Mouse (Mus musculus): ENCODE results near the gene Hapln4. TPM values are rescaled to one million over a fixed set of nuclear protein-coding genes. Genes with fewer than 3 reads are reported as not detected.

Hapln4 gene
- polyA plus RNA-seq, 1 experiment from 2014 or later, result 0.84 TPM

- peak overlapping the region; percentile 32 for H3K9ac ChIP-seq (replicated peaks; ENCODE audit: low read depth, low read length)
- no peaks in the 10 kb centered on the region for H3K36me3 ChIP-seq (ENCODE audit: control insufficient read depth, insufficient read depth, low read length)
- H3K4me1 ChIP-seq (ENCODE audit: control insufficient read depth, insufficient read depth, low read length), result peaks cover 25% of the 10 kb centered on the region
- H3K4me2 ChIP-seq (ENCODE audit: low read depth, low read length), result peak overlapping the region; percentile 75
- peak overlapping the region; percentile 38 for H3K4me3 ChIP-seq (ENCODE audit: low read depth, low read length)
- 4% methylated on average over 56 of the region's 56 CpGs for WGBS
- no peaks in the 10 kb centered on the region for H3K9me3 ChIP-seq (ENCODE audit: control insufficient read depth, low read length)
- H3K27ac ChIP-seq (ENCODE audit: low read depth, low read length), result no peak overlapping the region
- ATAC-seq (ENCODE audit: low read depth), result peak; percentile 67
- H3K27me3 ChIP-seq (ENCODE audit: control insufficient read depth, insufficient read depth, low read length), result peaks cover 52% of the 10 kb centered on the region
Measured at GRCm38 (mm10) chr8:70087836-70088650, 4.8 kb downstream of the Hapln4 start.

GRCm38 (mm10) chr8:70089296-70089960, 6.2 kb downstream of the Hapln4 start:
- H3K9ac ChIP-seq (replicated peaks; ENCODE audit: low read depth, low read length), result no peak overlapping the region
- H3K4me1 ChIP-seq (ENCODE audit: control insufficient read depth, insufficient read depth, low read length), result peaks cover 17% of the 10 kb centered on the region
- H3K27ac ChIP-seq (ENCODE audit: low read depth, low read length), result 0 out of 2 replicates have a peak overlapping the region, but pooled peaks have one; percentile 16
- H3K4me3 ChIP-seq (ENCODE audit: low read depth, low read length), result no peak overlapping the region
- no peak overlapping the region for H3K4me2 ChIP-seq (ENCODE audit: low read depth, low read length)
- H3K27me3 ChIP-seq (ENCODE audit: control insufficient read depth, insufficient read depth, low read length), result peaks cover 43% of the 10 kb centered on the region
- H3K9me3 ChIP-seq (ENCODE audit: control insufficient read depth, low read length), result no peaks in the 10 kb centered on the region
- peaks cover 4% of the 10 kb centered on the region; the same call in 1 of the 2 replicates for H3K36me3 ChIP-seq (ENCODE audit: control insufficient read depth, insufficient read depth, low read length)
- peak; percentile 5; the same call in 1 of the 2 replicates for ATAC-seq (ENCODE audit: low read depth)
- WGBS, result 41% methylated on average over 9 of the region's 9 CpGs

- WGBS, result 67% methylated on average over 8 of the region's 8 CpGs
- H3K27me3 ChIP-seq (ENCODE audit: control insufficient read depth, insufficient read depth, low read length), result peaks cover 15% of the 10 kb centered on the region
- H3K4me1 ChIP-seq (ENCODE audit: control insufficient read depth, insufficient read depth, low read length), result peaks cover 13% of the 10 kb centered on the region
- peaks cover 36% of the 10 kb centered on the region for H3K36me3 ChIP-seq (ENCODE audit: control insufficient read depth, insufficient read depth, low read length)
- no peak overlapping the region for H3K4me3 ChIP-seq (ENCODE audit: low read depth, low read length)
- H3K9me3 ChIP-seq (ENCODE audit: control insufficient read depth, low read length), result no peaks in the 10 kb centered on the region
- no peak overlapping the region for H3K4me2 ChIP-seq (ENCODE audit: low read depth, low read length)
- no peak for ATAC-seq (ENCODE audit: low read depth)
- H3K9ac ChIP-seq (replicated peaks; ENCODE audit: low read depth, low read length), result no peak overlapping the region
- H3K27ac ChIP-seq (ENCODE audit: low read depth, low read length), result no peak overlapping the region
Measured at GRCm38 (mm10) chr8:70092786-70093185, 9.5 kb downstream of the Hapln4 start.

GRCm38 (mm10) chr8:70099276-70099675, 16.0 kb downstream of the Hapln4 start:
- H3K36me3 ChIP-seq (ENCODE audit: control insufficient read depth, insufficient read depth, low read length), result peaks cover 77% of the 10 kb centered on the region
- H3K9ac ChIP-seq (replicated peaks; ENCODE audit: low read depth, low read length), result no peak overlapping the region
- no peak overlapping the region for H3K4me2 ChIP-seq (ENCODE audit: low read depth, low read length)
- no peak for ATAC-seq (ENCODE audit: low read depth)
- no peak overlapping the region for H3K27ac ChIP-seq (ENCODE audit: low read depth, low read length)
- H3K9me3 ChIP-seq (ENCODE audit: control insufficient read depth, low read length), result no peaks in the 10 kb centered on the region
- H3K4me3 ChIP-seq (ENCODE audit: low read depth, low read length), result no peak overlapping the region
- no peaks in the 10 kb centered on the region for H3K4me1 ChIP-seq (ENCODE audit: control insufficient read depth, insufficient read depth, low read length)
- no peaks in the 10 kb centered on the region for H3K27me3 ChIP-seq (ENCODE audit: control insufficient read depth, insufficient read depth, low read length)
- 77% methylated on average over 8 of the region's 8 CpGs for WGBS

- Histone ChIP-seq H3K36me3 (ENCODE audit: control insufficient read depth, insufficient read depth, low read length) (peaks cover 72% of the 10 kb centered on the region), H3K4me2 (ENCODE audit: low read depth, low read length) (no peak overlapping the region), H3K9ac (replicated peaks; ENCODE audit: low read depth, low read length) (no peak overlapping the region), H3K4me3 (ENCODE audit: low read depth, low read length) (no peak overlapping the region), H3K9me3 (ENCODE audit: control insufficient read depth, low read length) (no peaks in the 10 kb centered on the region), H3K27me3 (ENCODE audit: control insufficient read depth, insufficient read depth, low read length) (no peaks in the 10 kb centered on the region), H3K27ac (ENCODE audit: low read depth, low read length) (no peak overlapping the region), H3K4me1 (ENCODE audit: control insufficient read depth, insufficient read depth, low read length) (no peaks in the 10 kb centered on the region)
- WGBS, result 92% methylated on average over 8 of the region's 8 CpGs
- ATAC-seq (ENCODE audit: low read depth), result no peak
Measured at GRCm38 (mm10) chr8:70100241-70100640, 17.0 kb downstream of the Hapln4 start.

- peak; percentile 67; the same call in 1 of the 2 replicates for ATAC-seq (ENCODE audit: low read depth)
- 14% methylated on average over 6 of the region's 6 CpGs for WGBS
- no peaks in the 10 kb centered on the region for H3K27me3 ChIP-seq (ENCODE audit: control insufficient read depth, insufficient read depth, low read length)
- H3K9me3 ChIP-seq (ENCODE audit: control insufficient read depth, low read length), result no peaks in the 10 kb centered on the region
- no peak overlapping the region for H3K27ac ChIP-seq (ENCODE audit: low read depth, low read length)
- H3K36me3 ChIP-seq (ENCODE audit: control insufficient read depth, insufficient read depth, low read length), result peaks cover 76% of the 10 kb centered on the region
- no peak overlapping the region for H3K4me2 ChIP-seq (ENCODE audit: low read depth, low read length)
- H3K4me1 ChIP-seq (ENCODE audit: control insufficient read depth, insufficient read depth, low read length), result no peaks in the 10 kb centered on the region
- H3K9ac ChIP-seq (replicated peaks; ENCODE audit: low read depth, low read length), result no peak overlapping the region
- no peak overlapping the region for H3K4me3 ChIP-seq (ENCODE audit: low read depth, low read length)
Measured at GRCm38 (mm10) chr8:70104506-70104905, 21.2 kb downstream of the Hapln4 start.

- H3K9me3 ChIP-seq (ENCODE audit: control insufficient read depth, low read length), result no peaks in the 10 kb centered on the region
- WGBS, result 84% methylated on average over 7 of the region's 7 CpGs
- no peak for ATAC-seq (ENCODE audit: low read depth)
Measured at GRCm38 (mm10) chr8:70104922-70105321, 21.7 kb downstream of the Hapln4 start.

GRCm38 (mm10) chr8:70110451-70110850, 27.2 kb downstream of the Hapln4 start:
- Histone ChIP-seq H3K4me2 (ENCODE audit: low read depth, low read length) (no peak overlapping the region), H3K4me3 (ENCODE audit: low read depth, low read length) (no peak overlapping the region), H3K36me3 (ENCODE audit: control insufficient read depth, insufficient read depth, low read length) (peaks cover 79% of the 10 kb centered on the region), H3K27me3 (ENCODE audit: control insufficient read depth, insufficient read depth, low read length) (no peaks in the 10 kb centered on the region), H3K4me1 (ENCODE audit: control insufficient read depth, insufficient read depth, low read length) (no peaks in the 10 kb centered on the region), H3K9me3 (ENCODE audit: control insufficient read depth, low read length) (no peaks in the 10 kb centered on the region), H3K9ac (replicated peaks; ENCODE audit: low read depth, low read length) (no peak overlapping the region), H3K27ac (ENCODE audit: low read depth, low read length) (no peak overlapping the region)
- whole genome bisulfite sequencing, result 86% methylated on average over 2 of the region's 2 CpGs
- no peak for ATAC-seq (ENCODE audit: low read depth)

More at GRCm38 (mm10) chr8:70104922-70105321, 21.7 kb downstream of the Hapln4 start:
- no peaks in the 10 kb centered on the region for H3K4me1 ChIP-seq (ENCODE audit: control insufficient read depth, insufficient read depth, low read length)
- no peak overlapping the region for H3K4me2 ChIP-seq (ENCODE audit: low read depth, low read length)
- H3K9ac ChIP-seq (replicated peaks; ENCODE audit: low read depth, low read length), result no peak overlapping the region
- no peak overlapping the region for H3K4me3 ChIP-seq (ENCODE audit: low read depth, low read length)
- no peak overlapping the region for H3K27ac ChIP-seq (ENCODE audit: low read depth, low read length)
- H3K36me3 ChIP-seq (ENCODE audit: control insufficient read depth, insufficient read depth, low read length), result peaks cover 76% of the 10 kb centered on the region
- H3K27me3 ChIP-seq (ENCODE audit: control insufficient read depth, insufficient read depth, low read length), result no peaks in the 10 kb centered on the region

All from neural tube, embryonic 14.5 days (tissue).